Mouse (Mus musculus): ENCODE data around the gene 6330409D20Rik. TPM values are rescaled to one million over a fixed set of nuclear protein-coding genes. Genes with fewer than 3 reads are reported as not detected.
A peak's percentile ranks its signal among the peaks of the same experiment; 100 is the strongest.

6330409D20Rik gene
- total RNA-seq, 1 experiment = not detected

GRCm38 (mm10) chr2:32741273-32742172 lies 707 bp upstream of the 6330409D20Rik start:
- Histone ChIP-seq H3K36me3 (ENCODE audit: control insufficient read depth, insufficient read depth, low read length, poor library complexity, severe bottlenecking) (no peaks in the 10 kb centered on the region; the same call in 1 of the 2 replicates), H3K4me1 (ENCODE audit: control insufficient read depth in 2 of 2, insufficient read depth in 2 of 2, low read length in 2 of 2, poor library complexity in 1 of 2) (peaks cover 0 to 2% of the 10 kb centered on the region in 2 experiments; a peak in 1 of 4 replicates), H3K9me3 (ENCODE audit: control insufficient read depth, insufficient read depth, low read depth, low read length) (no peaks in the 10 kb centered on the region), H3K9ac (ENCODE audit: insufficient read depth, low read depth, low read length, poor library complexity, severe bottlenecking) (peak overlapping the region; percentile 55; the same call in 1 of the 2 replicates), H3K27ac (ENCODE audit: insufficient read depth, low read depth, low read length, poor library complexity, severe bottlenecking) (no peak overlapping the region), H3K4me3 (ENCODE audit: insufficient read depth in 1 of 2, low read depth in 1 of 2, low read length in 2 of 2, poor library complexity in 1 of 2, severe bottlenecking in 1 of 2) (peak overlapping the region; percentile 65 to 76)
- TF ChIP-seq CHD2 (IDR thresholded peaks at IDR 0.05; ENCODE audit: low read depth, low read length) = no peak
- in situ Hi-C loops (cut with MboI; ENCODE audit: low sequenced_read_pairs in 2 of 2, unreplicated experiment in 2 of 2) = no loop called here
- no peak for DNase-seq (ENCODE audit: low read depth, low spot score)

GRCm38 (mm10) chr2:32739311-32739710 lies 1.5 kb downstream of the 6330409D20Rik start:
- Histone ChIP-seq H3K27ac (ENCODE audit: insufficient read depth, low read depth, low read length, poor library complexity, severe bottlenecking) (no peak overlapping the region), H3K9me3 (ENCODE audit: control insufficient read depth, insufficient read depth, low read depth, low read length) (no peaks in the 10 kb centered on the region), H3K4me3 (ENCODE audit: insufficient read depth in 1 of 2, low read depth in 1 of 2, low read length in 2 of 2, poor library complexity in 1 of 2, severe bottlenecking in 1 of 2) (no peak overlapping the region), H3K9ac (ENCODE audit: insufficient read depth, low read depth, low read length, poor library complexity, severe bottlenecking) (no peak overlapping the region), H3K36me3 (ENCODE audit: control insufficient read depth, insufficient read depth, low read length, poor library complexity, severe bottlenecking) (no peaks in the 10 kb centered on the region), H3K4me1 (ENCODE audit: control insufficient read depth in 2 of 2, insufficient read depth in 2 of 2, low read length in 2 of 2, poor library complexity in 1 of 2) (peaks cover 0 to 2% of the 10 kb centered on the region in 2 experiments; a peak in 1 of 4 replicates)
- TF ChIP-seq HCFC1 (IDR thresholded peaks at IDR 0.05; ENCODE audit: borderline replicate concordance, insufficient read depth, low read length) = no peak
- no peak for TF ChIP-seq ZC3H11A (IDR thresholded peaks at IDR 0.05; ENCODE audit: borderline replicate concordance, low read depth, low read length)
- no peak for TF ChIP-seq CHD2 (IDR thresholded peaks at IDR 0.05; ENCODE audit: low read depth, low read length)
- TF ChIP-seq MAFK (IDR thresholded peaks at IDR 0.05; ENCODE audit: insufficient read depth, low read depth, low read length) = no peak
- TF ChIP-seq ZNF384 (IDR thresholded peaks at IDR 0.05; ENCODE audit: low read depth, low read length) = no peak
- in situ Hi-C loops (cut with MboI; ENCODE audit: low sequenced_read_pairs in 2 of 2, unreplicated experiment in 2 of 2) = no loop called here
- no peak for DNase-seq (ENCODE audit: low read depth, low spot score)

GRCm38 (mm10) chr2:32737008-32737407 lies 3.8 kb downstream of the 6330409D20Rik start:
- no peak overlapping the region for H3K9ac ChIP-seq (ENCODE audit: insufficient read depth, low read depth, low read length, poor library complexity, severe bottlenecking)
- H3K36me3 ChIP-seq (ENCODE audit: control insufficient read depth, insufficient read depth, low read length, poor library complexity, severe bottlenecking) = no peaks in the 10 kb centered on the region
- in situ Hi-C loops (cut with MboI; ENCODE audit: low sequenced_read_pairs in 2 of 2, unreplicated experiment in 2 of 2) = no loop called here
- no peak for DNase-seq (ENCODE audit: low read depth, low spot score)
- no peak overlapping the region for H3K4me3 ChIP-seq (ENCODE audit: insufficient read depth in 1 of 2, low read depth in 1 of 2, low read length in 2 of 2, poor library complexity in 1 of 2, severe bottlenecking in 1 of 2)
- H3K9me3 ChIP-seq (ENCODE audit: control insufficient read depth, insufficient read depth, low read depth, low read length) = no peaks in the 10 kb centered on the region
- TF ChIP-seq ZNF384 (IDR thresholded peaks at IDR 0.05; ENCODE audit: low read depth, low read length) (no peak), CHD2 (IDR thresholded peaks at IDR 0.05; ENCODE audit: low read depth, low read length) (no peak), MAFK (IDR thresholded peaks at IDR 0.05; ENCODE audit: insufficient read depth, low read depth, low read length) (no peak), HCFC1 (IDR thresholded peaks at IDR 0.05; ENCODE audit: borderline replicate concordance, insufficient read depth, low read length) (no peak), ZC3H11A (IDR thresholded peaks at IDR 0.05; ENCODE audit: borderline replicate concordance, low read depth, low read length) (no peak)
- peaks cover 0 to 2% of the 10 kb centered on the region in 2 experiments; a peak in 1 of 4 replicates for H3K4me1 ChIP-seq (ENCODE audit: control insufficient read depth in 2 of 2, insufficient read depth in 2 of 2, low read length in 2 of 2, poor library complexity in 1 of 2)
- no peak overlapping the region for H3K27ac ChIP-seq (ENCODE audit: insufficient read depth, low read depth, low read length, poor library complexity, severe bottlenecking)

GRCm38 (mm10) chr2:32736306-32736829 lies 4.4 kb downstream of the 6330409D20Rik start:
- no peaks in the 10 kb centered on the region for H3K36me3 ChIP-seq (ENCODE audit: control insufficient read depth, insufficient read depth, low read length, poor library complexity, severe bottlenecking)
- no peak overlapping the region for H3K9ac ChIP-seq (ENCODE audit: insufficient read depth, low read depth, low read length, poor library complexity, severe bottlenecking)
- no peak overlapping the region for H3K4me3 ChIP-seq (ENCODE audit: insufficient read depth in 1 of 2, low read depth in 1 of 2, low read length in 2 of 2, poor library complexity in 1 of 2, severe bottlenecking in 1 of 2)
- in situ Hi-C loops (cut with MboI; ENCODE audit: low sequenced_read_pairs in 2 of 2, unreplicated experiment in 2 of 2) = no loop called here
- DNase-seq (ENCODE audit: low read depth, low spot score) = no peak
- H3K9me3 ChIP-seq (ENCODE audit: control insufficient read depth, insufficient read depth, low read depth, low read length) = no peaks in the 10 kb centered on the region
- no peak overlapping the region for H3K27ac ChIP-seq (ENCODE audit: insufficient read depth, low read depth, low read length, poor library complexity, severe bottlenecking)
- no peaks in the 10 kb centered on the region; a peak in 1 of 4 replicates for H3K4me1 ChIP-seq (ENCODE audit: control insufficient read depth in 2 of 2, insufficient read depth in 2 of 2, low read length in 2 of 2, poor library complexity in 1 of 2)
- TF ChIP-seq ZNF384 (IDR thresholded peaks at IDR 0.05; ENCODE audit: low read depth, low read length) (no peak), MAFK (IDR thresholded peaks at IDR 0.05; ENCODE audit: insufficient read depth, low read depth, low read length) (no peak), HCFC1 (IDR thresholded peaks at IDR 0.05; ENCODE audit: borderline replicate concordance, insufficient read depth, low read length) (no peak), ZC3H11A (IDR thresholded peaks at IDR 0.05; ENCODE audit: borderline replicate concordance, low read depth, low read length) (no peak), CHD2 (IDR thresholded peaks at IDR 0.05; ENCODE audit: low read depth, low read length) (no peak)
